Mouse (Mus musculus) gastrocnemius, adult 2 months (tissue): ENCODE data around the gene Fam184b. TPM values are rescaled to one million over a fixed set of nuclear protein-coding genes. Genes with fewer than 3 reads are reported as not detected.

Experiments used
- DNase-seq: peaks from one replicate; pipeline ENCODE4 v3.0.0; 2022
- H3K27ac ChIP-seq: fragments of 200-600 bp; 2 replicates; pipeline ENCODE4 v1.8.1; 2022; ENCODE audit warnings: mild to moderate bottlenecking
- H3K4me3 ChIP-seq: fragments of 200-600 bp; 2 replicates; pipeline ENCODE4 v1.8.1; 2022; ENCODE audit warnings: mild to moderate bottlenecking, moderate library complexity
- CTCF ChIP-seq: fragments of 200-600 bp; IDR thresholded peaks from 2 replicates; pipeline ENCODE4 v1.8.1; 2022; ENCODE audit warnings: antibody characterized with exemption, mild to moderate bottlenecking, moderate library complexity
- intact Hi-C: fragments of 180-260 bp; cut with DNase I; formaldehyde crosslinking; loops from one replicate; pipeline ENCODE4 v1.15.1; 2025
- total RNA-seq, 2 experiments: library from RNA; stranded (reverse); gene quantifications; 2 replicates each; pipeline ENCODE4 v1.2.3; 2021

Fam184b gene
- total RNA-seq, 2 experiments from 2014 or later, result 0.41 to 0.61 TPM

DNA sequence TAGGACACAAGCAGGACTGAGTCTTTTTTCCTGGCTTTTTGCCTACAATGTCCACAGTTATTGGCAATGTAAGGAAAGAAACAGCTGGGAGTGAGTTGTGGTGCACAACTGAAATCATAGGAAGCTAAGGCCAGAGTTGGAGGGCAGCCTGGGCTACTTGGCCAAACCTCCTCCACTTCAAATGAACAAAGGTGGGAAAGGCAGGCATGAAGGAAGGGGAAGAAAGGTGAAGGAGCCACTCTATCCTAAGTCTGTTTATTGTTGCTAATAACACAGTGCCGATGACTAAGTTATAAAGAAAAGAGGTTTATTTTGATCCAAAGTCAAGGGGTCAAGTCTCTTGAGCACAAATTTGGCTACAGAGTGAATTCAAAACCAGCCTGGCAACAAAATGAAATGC, 62.0 kb downstream of the Fam184b start:
- peak overlapping the region; percentile 57 for H3K27ac ChIP-seq
- intact Hi-C loops, result no loop called here
- TF ChIP-seq CTCF, result no peak
- DNase-seq, result no peak
- H3K4me3 ChIP-seq, result no peak overlapping the region

DNA sequence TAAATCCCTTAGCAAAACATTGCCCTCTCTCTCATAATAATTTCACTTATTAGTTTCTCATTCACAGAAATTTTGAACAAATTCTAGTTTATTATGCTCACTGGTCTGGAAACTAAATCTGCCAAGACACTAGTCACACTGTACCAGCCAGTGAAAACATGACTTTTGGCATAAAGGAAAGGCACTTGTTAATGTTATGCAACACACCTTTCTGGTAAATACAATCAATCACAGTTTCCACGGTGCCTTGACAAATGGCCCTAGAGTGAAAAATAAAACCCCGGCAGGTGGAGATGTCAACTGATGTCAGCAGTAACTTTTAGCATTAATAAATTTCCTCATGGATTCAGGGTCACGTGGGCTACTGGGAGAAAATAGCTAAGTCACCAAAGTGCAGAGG, 62.7 kb downstream of the Fam184b start:
- no peak for TF ChIP-seq CTCF
- no peak overlapping the region for H3K27ac ChIP-seq
- no peak overlapping the region for H3K4me3 ChIP-seq
- DNase-seq, result no peak
- intact Hi-C loops, result no loop called here

DNA sequence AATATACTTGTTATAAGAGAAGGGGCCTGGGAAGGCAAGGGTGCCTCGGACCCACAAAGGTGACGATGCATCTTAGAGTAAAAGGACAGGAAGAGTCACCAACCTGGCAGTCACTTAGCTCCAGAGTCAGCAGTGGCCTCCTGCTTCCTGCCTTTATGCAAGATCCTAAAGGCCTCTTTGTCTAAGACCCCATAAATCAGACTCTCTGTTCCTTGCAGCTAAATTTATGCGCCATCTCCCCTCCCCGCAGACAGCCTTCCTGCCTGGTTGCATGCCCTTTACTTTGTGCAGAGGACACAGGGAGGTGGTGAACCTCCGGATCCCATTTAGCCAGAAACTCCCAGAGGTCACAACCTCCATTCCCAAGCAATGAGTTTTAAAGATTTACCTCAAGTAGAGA, 66.6 kb downstream of the Fam184b start:
- no peak for DNase-seq
- intact Hi-C loops, result no loop called here
- H3K27ac ChIP-seq, result no peak overlapping the region
- TF ChIP-seq CTCF, result no peak
- H3K4me3 ChIP-seq, result no peak overlapping the region

DNA sequence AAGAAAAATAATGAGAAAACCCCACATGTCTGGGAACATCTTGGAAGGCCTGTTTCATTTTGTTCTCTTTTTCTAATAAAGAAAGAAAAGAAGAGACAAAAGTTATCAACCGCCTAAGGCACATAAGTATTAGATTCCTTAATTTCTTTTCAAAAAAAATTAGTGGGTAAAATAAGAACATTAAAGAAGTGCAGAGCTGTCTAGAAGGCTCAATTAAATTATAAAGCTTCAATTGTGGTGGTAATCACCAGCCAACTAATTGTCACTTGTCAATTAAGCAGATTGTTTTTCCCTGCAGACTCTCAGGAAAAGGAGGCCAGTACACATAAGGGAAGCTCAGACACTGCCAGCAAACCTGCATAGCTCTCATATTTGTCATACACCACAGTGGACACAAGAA, 73.6 kb downstream of the Fam184b start:
- no peak for DNase-seq
- no peak overlapping the region for H3K4me3 ChIP-seq
- TF ChIP-seq CTCF, result no peak
- H3K27ac ChIP-seq, result no peak overlapping the region
- intact Hi-C loops, result no loop called here

DNA sequence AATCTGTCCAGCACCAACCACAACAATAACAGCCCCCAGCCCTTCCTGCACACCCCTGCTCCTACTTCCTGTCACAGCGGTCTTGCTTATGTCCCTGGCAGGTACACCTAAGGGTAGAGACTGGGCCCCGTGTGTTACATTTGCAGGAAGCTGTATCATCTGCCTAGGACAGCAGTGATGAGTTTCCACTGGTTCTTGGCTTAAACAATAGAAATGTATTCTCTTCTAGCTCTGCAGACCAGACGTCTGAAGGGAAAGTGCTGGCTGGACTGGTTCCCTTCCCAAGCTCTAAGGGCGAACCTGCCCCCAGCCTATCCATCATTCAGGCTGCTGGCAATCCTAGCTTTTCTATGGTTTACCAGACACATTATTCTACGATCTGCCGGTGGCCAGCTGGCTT, 75.4 kb downstream of the Fam184b start:
- no peak for DNase-seq
- TF ChIP-seq CTCF, result no peak
- H3K4me3 ChIP-seq, result no peak overlapping the region
- H3K27ac ChIP-seq, result no peak overlapping the region
- intact Hi-C loops, result no loop called here

DNA sequence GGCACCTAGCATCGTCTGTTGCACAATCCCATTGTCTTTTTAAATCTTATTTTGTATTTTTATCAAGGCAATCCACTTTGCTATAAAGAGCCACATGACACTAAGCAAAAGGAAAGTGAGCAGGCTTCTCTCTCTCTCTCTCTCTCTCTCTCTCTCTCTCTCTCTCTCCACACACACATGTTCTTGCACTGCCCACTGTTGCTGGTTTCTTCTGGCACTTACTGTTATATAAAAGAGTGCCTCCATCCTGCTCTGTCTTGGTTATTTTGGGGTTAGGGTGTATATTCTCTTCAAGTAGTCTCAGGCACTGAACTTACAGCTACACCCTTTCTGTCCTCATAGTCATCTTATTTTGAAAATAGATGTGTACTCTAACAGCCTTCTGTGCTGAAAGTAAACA, 89.8 kb downstream of the Fam184b start:
- no peak for DNase-seq
- Histone ChIP-seq H3K27ac (no peak overlapping the region), H3K4me3 (no peak overlapping the region)
- no peak for TF ChIP-seq CTCF
- intact Hi-C loops, result no loop called here

DNA sequence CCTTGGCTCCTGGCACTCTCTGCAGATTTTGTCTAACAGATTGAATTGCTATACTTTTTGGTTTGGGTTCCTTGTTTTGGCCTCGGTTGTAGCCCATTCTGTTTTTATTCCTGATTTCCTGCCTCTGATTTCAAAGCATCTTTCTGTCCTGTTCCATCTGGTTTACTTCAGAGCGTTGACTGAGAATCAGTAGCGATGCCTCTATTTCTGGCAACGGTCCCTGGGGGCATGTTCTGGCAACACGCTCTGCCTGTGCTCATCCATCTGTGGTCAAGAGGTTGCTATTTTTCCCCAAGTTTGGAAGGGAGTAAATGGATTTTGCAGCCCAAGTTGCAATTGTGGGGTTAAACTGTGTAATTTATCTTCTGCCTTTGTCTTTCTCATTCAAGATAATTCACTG, 96.0 kb downstream of the Fam184b start:
- TF ChIP-seq CTCF, result no peak
- H3K27ac ChIP-seq, result no peak overlapping the region
- intact Hi-C loops, result no loop called here
- peak; percentile 39 for DNase-seq
- H3K4me3 ChIP-seq, result no peak overlapping the region

DNA sequence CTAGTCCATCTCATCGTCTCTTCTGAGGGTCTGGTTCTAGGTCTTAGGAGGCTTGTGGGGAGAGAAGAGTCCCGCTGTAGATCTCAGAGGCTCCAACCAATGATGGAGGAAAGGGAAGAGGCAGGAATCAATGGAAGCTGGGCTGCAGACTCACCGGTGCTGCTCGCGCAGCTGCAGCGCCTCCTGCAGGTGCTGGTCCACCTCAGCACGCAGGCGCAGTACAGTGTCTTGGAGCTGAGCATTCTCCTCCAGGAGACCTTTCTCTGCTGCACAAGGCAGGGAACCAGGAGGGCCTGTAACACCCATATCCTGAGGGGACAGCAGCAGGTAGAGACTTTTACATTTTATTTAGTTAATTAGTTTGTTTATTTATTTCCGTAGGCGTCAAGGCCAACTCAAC, 99.9 kb downstream of the Fam184b start:
- TF ChIP-seq CTCF, result 0 out of 2 replicates have a peak, but pooled peaks have one; percentile 18
- intact Hi-C loops, result no loop called here
- no peak overlapping the region for H3K27ac ChIP-seq
- no peak overlapping the region for H3K4me3 ChIP-seq
- DNase-seq, result no peak

DNA sequence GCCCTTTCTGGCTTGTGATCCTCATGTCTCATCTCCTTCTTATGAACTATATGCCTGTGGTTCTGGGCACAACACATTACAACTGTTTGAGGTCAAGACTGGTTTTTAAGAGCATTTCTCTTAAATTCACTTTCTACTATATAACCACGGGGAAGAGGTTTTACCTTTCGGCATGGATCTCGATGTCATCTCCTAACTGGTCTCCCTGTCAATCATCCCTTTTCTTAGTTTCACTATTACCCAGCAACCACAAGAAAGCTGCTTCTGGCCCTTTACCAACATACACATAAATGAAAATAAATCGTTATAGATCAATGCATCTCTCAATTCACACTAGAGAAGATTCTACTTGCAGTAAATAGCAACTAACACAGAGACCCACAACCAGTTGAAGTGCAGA, 104.2 kb downstream of the Fam184b start:
- TF ChIP-seq CTCF, result no peak
- Histone ChIP-seq H3K4me3 (no peak overlapping the region), H3K27ac (no peak overlapping the region)
- no peak for DNase-seq
- intact Hi-C loops, result loop anchor here (2.0 kb wide), 1 partner anchor 134 kb away; the partner anchor contains the start of gene Ncapg

DNA sequence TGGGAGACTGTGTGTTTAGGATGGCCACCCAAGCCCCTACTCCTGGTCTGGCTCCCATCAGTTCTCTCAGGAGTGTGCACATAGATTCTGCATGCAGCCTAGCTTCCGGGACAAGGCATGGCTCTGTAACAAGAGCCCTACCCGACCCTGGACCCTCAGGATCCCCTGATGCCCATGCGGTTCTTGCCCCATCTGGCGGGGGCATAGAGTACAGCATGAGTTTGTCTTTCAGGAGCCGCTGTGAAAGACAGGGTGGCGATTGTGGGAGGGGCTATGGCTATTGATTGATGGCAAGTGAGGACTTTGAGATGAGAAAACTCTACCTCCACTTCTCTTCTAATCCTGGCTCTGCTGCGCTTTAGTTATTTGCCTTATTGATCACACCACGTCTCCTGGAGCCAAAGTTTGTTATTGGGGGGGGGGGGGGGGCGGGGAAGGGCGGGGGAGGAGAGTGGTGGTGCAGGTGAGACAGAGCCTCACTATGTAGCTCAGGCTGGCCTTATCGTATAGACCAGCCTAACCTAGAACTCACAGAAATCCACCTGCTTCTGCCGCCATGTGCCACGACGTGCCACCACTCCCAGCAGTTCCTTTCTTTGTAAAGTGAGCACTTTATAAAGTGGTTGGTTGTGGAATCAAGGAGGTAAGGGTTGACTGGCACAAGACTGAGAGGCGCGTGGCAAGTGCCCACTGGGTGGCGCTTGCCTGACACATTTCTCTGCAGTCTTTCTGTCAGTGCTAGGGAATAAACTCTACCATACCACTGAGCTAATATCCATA, 104.9 kb downstream of the Fam184b start:
- intact Hi-C loops, result loop anchor here (2.0 to 5.0 kb wide), 2 partner anchors 57 to 134 kb away; partner anchors contain the start of gene Ncapg
- Histone ChIP-seq H3K4me3 (no peak overlapping the region), H3K27ac (no peak overlapping the region)
- peak; percentile 72 for TF ChIP-seq CTCF
- DNase-seq, result peak; percentile 46

DNA sequence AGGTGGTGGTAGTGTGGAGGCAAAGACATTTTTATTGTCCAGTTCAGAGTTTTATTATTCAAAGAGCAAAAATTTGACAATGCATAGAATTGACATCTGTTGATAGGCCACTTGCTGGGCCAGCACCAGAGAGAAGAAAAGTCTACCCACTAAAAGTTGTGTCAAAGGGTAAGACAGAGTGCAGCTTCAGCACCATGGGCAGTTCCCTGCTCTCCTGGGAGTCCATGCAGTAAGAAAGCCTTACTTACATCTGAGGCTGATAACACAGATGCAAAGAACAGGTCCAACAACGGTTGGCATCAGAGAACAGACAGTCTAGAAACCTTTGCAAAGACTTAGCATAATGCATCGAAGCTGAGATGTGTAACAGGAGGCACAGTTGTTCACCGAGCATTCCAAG, 109.7 kb downstream of the Fam184b start:
- Histone ChIP-seq H3K4me3 (no peak overlapping the region), H3K27ac (no peak overlapping the region)
- no peak for DNase-seq
- intact Hi-C loops, result loop anchor here (5.0 kb wide), 1 partner anchor 52 kb away; no protein-coding TSS in a partner anchor
- TF ChIP-seq CTCF, result no peak

DNA sequence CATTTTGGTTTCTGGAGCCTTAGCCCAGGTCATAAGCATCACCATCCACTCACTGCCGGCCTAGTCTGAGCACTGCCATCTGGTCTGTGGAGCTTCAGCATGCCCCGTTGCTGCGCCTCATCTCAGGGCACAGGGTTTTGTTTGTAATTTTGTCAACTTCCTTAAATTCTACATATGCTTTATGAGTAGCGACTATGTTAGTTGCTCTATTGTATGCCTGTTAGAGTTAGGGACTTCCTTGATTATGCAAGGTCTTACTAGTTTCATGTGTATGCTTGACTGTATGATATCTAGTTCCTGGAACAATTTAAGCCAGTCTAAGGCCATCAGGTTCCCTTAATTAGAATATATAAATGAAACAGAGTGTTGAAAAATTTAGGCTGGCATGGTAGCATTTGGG, 113.1 kb downstream of the Fam184b start:
- no peak overlapping the region for H3K4me3 ChIP-seq
- intact Hi-C loops, result no loop called here
- no peak overlapping the region for H3K27ac ChIP-seq
- DNase-seq, result no peak
- TF ChIP-seq CTCF, result no peak

DNA sequence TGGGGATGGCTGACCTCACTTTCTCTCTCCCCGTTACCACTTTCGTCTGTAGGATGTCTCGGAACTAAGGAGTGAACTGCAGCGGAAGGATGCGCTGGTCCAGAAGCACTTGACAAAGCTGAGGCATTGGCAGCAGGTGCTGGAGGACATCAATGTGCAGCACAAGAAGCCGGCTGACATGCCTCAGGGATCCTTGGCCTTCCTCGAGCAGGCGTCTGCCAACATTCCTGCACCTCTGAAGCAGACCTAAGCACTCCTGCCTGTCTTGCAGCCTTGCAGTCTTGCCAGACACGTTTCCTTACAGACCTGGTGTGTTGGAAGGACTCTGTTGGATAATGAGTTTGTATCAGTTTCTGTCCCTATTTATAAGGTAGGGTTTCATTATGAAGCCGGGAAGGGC, 114.3 kb downstream of the Fam184b start:
- intact Hi-C loops, result no loop called here
- no peak for TF ChIP-seq CTCF
- no peak for DNase-seq
- H3K27ac ChIP-seq, result no peak overlapping the region
- H3K4me3 ChIP-seq, result no peak overlapping the region

DNA sequence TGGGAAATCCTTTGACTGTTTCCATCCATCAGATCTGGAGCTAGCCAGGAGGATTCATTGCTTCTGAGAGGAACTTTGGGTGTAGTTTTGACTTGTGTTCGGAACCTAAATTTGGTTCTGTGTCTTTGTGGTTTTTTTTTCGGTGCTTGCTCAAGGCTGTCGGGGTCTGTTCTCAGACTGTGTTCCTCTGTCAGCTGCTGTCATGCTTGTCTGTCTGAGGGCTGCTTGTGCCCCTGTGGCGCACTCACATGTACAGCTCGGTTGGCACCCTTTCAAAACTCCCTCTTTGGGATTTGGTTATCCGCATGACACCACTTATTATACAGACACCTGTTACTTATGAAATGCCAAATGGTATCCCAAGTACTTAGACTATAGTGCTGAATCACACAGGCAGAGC, 117.8 kb downstream of the Fam184b start:
- Histone ChIP-seq H3K27ac (no peak overlapping the region), H3K4me3 (no peak overlapping the region; the same call in 1 of the 2 replicates)
- intact Hi-C loops, result loop anchor here (5.0 kb wide), 1 partner anchor 146 kb away; the partner anchor contains the start of gene Ncapg
- DNase-seq, result no peak
- no peak for TF ChIP-seq CTCF
